Mouse (Mus musculus) stomach, postnatal 0 days (tissue): ENCODE measurements at regions not wholly inside any gene's neighbourhood (a gene's known extent, or its start where the extent isn't known, plus 50 kb on each side); places are given as distances from the start of the nearest gene placed in this dataset.

Experiments
- CTCF ChIP-seq: IDR thresholded peaks from 2 replicates; pipeline ENCODE4 v1.5.1; 2016; ENCODE audit warnings: antibody characterized with exemption, low read depth, mild to moderate bottlenecking, moderate library complexity
- EP300 ChIP-seq: optimal IDR thresholded peaks from 2 replicates; pipeline ENCODE3; 2016; ENCODE audit warnings: antibody characterized with exemption

DNA sequence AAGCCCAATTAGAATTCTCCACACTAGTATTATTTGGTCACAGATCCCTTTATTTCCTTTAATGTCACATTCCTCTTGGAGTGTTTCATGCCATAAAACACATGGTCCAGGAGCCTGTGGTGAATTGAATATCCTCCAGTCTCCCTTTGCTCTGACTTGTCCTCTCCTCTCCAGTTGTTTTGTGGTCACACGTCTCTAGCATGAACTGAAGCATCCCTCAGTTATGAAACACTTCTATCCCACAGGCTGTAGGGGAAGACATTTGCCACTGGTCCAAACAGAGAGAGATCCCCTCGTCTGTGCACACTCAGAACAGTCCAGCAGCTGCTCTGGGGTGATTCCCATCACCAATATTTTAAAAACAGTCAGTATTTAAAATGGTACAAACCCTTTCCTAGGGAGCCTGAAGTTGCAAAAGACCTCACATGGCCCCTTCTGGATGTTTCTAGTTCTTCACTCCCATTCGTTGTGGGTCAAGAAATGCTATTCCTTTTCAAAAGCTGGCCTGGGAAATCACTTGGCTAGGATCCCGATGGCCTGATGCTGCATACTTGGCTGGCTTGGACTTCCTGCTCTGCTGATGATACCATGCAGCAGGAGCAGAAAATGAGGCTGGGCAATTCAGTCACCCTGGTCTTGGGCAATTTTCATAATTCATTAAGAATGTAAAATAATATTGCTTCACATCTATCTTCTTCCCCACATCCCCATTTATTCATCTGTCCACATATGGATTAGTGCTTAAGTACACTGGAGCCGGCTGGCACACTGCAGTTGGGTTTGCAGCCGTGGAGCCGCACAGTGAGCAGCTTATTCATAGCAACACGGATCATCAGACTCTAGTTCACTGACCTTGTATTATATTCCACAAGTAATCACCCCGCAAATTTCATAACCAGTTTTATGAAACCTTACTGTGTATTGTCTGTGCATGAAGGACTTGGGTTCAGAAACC, 83.1 kb upstream of the Adamts9 start:
- peak; percentile 7; the same call in 1 of the 2 replicates for TF ChIP-seq CTCF
- TF ChIP-seq EP300 = no peak
